Mouse (Mus musculus) G1E-ER4 (cell line): ENCODE measurements around the gene Cerk. TPM values are rescaled to one million over a fixed set of nuclear protein-coding genes. Genes with fewer than 3 reads are reported as not detected.
A peak's percentile ranks its signal among the peaks of the same experiment; 100 is the strongest.

Experiments
- GATA1 ChIP-seq: IDR thresholded peaks from one replicate; pipeline ENCODE4 v1.8.0; 2012; ENCODE audit warnings: low read length, inconsistent platforms
- polyA plus RNA-seq: library from polyadenylated mRNA; stranded (reverse); fragments of >175 nt; gene quantifications from 2 replicates; pipeline ENCODE4 v1.2.3, GENCODE M21; 2012

Gene Cerk
- polyA plus RNA-seq, 1 experiment, result not detected

GRCm38 (mm10) chr15:86112707-86113341 lies 73.1 kb downstream of the Cerk start:
- no peak for TF ChIP-seq GATA1

- no peak for TF ChIP-seq GATA1
These were observed 75.4 kb downstream of the Cerk start for GRCm38 (mm10) chr15:86110361-86111103.

- TF ChIP-seq GATA1, result no peak
These were observed 76.2 kb downstream of the Cerk start for GRCm38 (mm10) chr15:86109650-86110211.

- TF ChIP-seq GATA1, result no peak
These were observed 76.7 kb downstream of the Cerk start for GRCm38 (mm10) chr15:86109245-86109644.

GRCm38 (mm10) chr15:86107831-86108471 lies 78.0 kb downstream of the Cerk start:
- TF ChIP-seq GATA1, result no peak

GRCm38 (mm10) chr15:86105751-86106150 lies 80.2 kb downstream of the Cerk start:
- no peak for TF ChIP-seq GATA1

GRCm38 (mm10) chr15:86105345-86105697 lies 80.6 kb downstream of the Cerk start:
- no peak for TF ChIP-seq GATA1

GRCm38 (mm10) chr15:86104401-86105344 lies 81.3 kb downstream of the Cerk start:
- peak; percentile 39 for TF ChIP-seq GATA1

- TF ChIP-seq GATA1, result no peak
These were observed 83.6 kb downstream of the Cerk start for GRCm38 (mm10) chr15:86102308-86102707.

- TF ChIP-seq GATA1, result no peak
These were observed 84.4 kb downstream of the Cerk start for GRCm38 (mm10) chr15:86101585-86101984.

GRCm38 (mm10) chr15:86097871-86098270 lies 88.1 kb downstream of the Cerk start:
- no peak for TF ChIP-seq GATA1

- TF ChIP-seq GATA1, result no peak
These were observed 90.0 kb downstream of the Cerk start for GRCm38 (mm10) chr15:86095722-86096603.

GRCm38 (mm10) chr15:86094324-86095121 lies 91.4 kb downstream of the Cerk start:
- TF ChIP-seq GATA1, result no peak
